Mouse (Mus musculus) central nervous system, embryonic 18 days (tissue): Measurements from ENCODE around the gene Olfr281. TPM values are rescaled to one million over a fixed set of nuclear protein-coding genes. Genes with fewer than 3 reads are reported as not detected.

Experiments used
- polyA plus RNA-seq: library from polyadenylated mRNA; depleted of rRNA; stranded (reverse); fragments of >200 nt; gene quantifications from 2 replicates; pipeline ENCODE4 v1.2.3, GENCODE M21; 2012; rRNA removed

The Olfr281 gene
- polyA plus RNA-seq: not detected in 2 replicates

DNA sequence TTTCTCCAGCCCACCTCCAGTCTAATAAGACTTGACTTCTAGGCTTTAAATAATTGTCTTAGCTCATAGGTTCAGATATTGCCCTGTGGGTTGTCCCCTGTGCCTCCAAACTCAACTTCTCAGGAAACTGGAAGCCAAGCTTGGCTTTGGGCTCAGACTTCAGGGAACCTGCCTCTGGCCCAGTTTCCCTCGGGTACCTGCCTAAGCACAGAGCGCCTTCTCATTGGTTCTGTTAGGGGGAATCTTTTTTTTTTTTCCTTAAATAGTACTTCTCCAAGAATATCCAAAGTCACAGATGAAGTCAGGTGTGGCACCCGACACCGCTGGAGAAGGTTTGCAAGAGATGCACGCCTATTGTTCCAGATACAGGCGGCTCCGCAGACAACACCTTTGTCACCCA, at the start of gene Olfr281:
Gene Olfr281 (plus strand): TSS at position 301 of the 400 bp plus-strand sequence.

DNA sequence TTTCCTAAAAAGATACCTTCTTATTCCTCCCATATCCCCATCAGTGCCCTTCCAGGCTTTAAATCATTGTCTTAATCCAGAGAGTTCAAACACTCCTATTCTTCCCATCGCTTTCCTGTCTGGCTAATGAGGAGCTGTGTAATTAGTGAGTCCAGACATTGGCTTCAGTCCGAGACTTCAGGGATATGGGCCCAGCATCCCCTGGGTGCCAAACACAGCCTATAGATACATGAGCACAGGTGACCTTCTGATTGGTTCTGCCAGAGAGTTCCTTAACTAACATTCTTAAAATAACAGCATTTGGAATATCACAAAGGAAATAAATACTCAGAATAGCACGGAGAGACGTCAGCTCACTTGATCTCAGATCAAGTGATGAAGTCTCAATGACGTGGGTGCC, 21.5 kb upstream of the Olfr281 start, which contains the start of gene Olfr282:
Gene Olfr282 (plus strand): TSS at position 301 of the 400 bp plus-strand sequence.

DNA sequence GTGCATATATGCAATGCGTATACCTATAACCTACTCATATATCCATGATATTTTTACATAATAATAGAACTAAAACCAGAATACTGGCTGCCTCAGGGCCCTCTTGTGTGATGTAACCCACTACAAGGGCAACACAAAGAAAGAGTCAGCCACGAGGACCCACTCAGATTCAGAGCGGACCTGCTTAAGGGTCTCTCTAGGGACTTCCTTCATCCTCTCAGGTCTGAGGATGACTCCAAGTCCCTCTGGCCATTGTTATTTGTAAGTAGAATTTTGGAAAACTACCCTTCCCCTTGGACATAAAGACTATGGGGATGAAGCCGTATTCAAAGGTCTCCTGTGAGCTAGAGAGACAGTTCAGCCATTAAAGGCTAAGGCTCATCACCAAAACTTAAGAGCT, 17.2 kb downstream of the Olfr281 start, which contains the start of gene OR5BS1P:
Gene OR5BS1P (plus strand): TSS at position 301 of the 400 bp plus-strand sequence.

DNA sequence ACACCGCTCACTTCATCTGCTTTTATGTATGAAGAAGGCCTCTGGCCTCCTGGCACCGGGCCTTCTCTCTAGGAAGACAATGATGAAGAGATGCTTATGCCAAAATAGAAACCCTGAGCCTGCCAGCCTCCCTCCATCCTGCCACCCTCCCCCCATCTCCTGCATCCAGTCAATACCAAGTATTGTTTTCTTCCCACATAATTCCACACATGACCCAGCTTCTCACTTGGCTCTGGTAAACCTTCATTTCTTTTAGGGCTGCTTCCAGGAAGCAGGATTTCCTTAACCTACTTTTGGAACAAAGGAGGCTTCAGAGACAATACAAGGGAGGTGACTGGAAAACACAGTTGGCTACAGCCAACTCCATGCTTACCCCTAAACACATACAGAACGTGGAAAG, 30.3 kb downstream of the Olfr281 start, which contains the start of gene Lalba:
Gene Lalba (minus strand): TSS at position 21 of the 400 bp plus-strand sequence.

DNA sequence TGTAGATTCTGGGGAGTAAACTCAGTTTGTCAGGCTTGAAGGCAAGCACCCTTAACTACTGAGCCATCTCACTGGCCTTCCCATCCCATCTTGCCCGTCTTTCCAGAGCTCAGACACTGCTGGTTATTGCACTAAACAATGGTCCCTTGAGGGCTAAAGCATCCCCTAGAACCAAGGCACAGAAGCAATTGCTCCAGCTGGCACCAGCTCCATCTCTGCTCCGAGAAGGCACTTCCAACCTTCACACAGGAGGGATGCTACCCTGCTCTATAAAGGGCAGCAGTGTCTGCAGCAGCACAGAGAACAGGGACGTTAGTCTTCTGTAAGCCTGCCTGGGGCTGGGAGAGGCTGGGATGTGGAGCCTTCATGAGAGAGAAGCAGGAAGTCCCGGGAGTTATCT, 39.7 kb downstream of the Olfr281 start, which contains the start of gene Olfr279:
Gene Olfr279 (plus strand): TSS at position 301 of the 400 bp plus-strand sequence.

Other genes with a start within 250 kb of the Olfr281 start
- 0.06 and 0.07 TPM in 2 replicates for gene Gm44579, start 231.6 kb upstream of the Olfr281 start, polyA plus RNA-seq
- 0.31 and 0.32 TPM in 2 replicates for gene Olfr287, start 231.5 kb upstream of the Olfr281 start, polyA plus RNA-seq
- not detected in 2 replicates for gene Olfr286, start 218.1 kb upstream of the Olfr281 start, polyA plus RNA-seq
- gene H1fnt, start 195.3 kb upstream of the Olfr281 start, polyA plus RNA-seq: not detected in 2 replicates
- gene Zfp641, start 156.4 kb upstream of the Olfr281 start, polyA plus RNA-seq: 13.7 and 14.5 TPM in 2 replicates
- not detected in 2 replicates for gene Olfr285, start 135.2 kb upstream of the Olfr281 start, polyA plus RNA-seq
- gene Olfr284, start 111.6 kb upstream of the Olfr281 start, polyA plus RNA-seq: not detected in 2 replicates
- not detected in 2 replicates for gene Olfr283, start 71.6 kb upstream of the Olfr281 start, polyA plus RNA-seq
- gene Olfr282, start 21.4 kb upstream of the Olfr281 start, polyA plus RNA-seq: not detected in 2 replicates
- gene OR5BS1P, start 17.3 kb downstream of the Olfr281 start, polyA plus RNA-seq: not detected in 2 replicates
- 0.09 TPM in 1 of 2 replicates, not detected in the other for gene Lalba, start 30.1 kb downstream of the Olfr281 start, polyA plus RNA-seq
- gene Olfr279, start 39.8 kb downstream of the Olfr281 start, polyA plus RNA-seq: not detected in 2 replicates
- gene Kansl2, start 81.7 kb downstream of the Olfr281 start, polyA plus RNA-seq: 90.0 and 92.4 TPM in 2 replicates
- 22.2 and 25.8 TPM in 2 replicates for gene Ccnt1, start 118.3 kb downstream of the Olfr281 start, polyA plus RNA-seq
- gene 4930415O20Rik, start 118.4 kb downstream of the Olfr281 start, polyA plus RNA-seq: 0.24 TPM in 1 of 2 replicates, not detected in the other
- 42.5 and 49.1 TPM in 2 replicates for gene Adcy6, start 157.5 kb downstream of the Olfr281 start, polyA plus RNA-seq
- 278 and 313 TPM in 2 replicates for gene Cacnb3, start 178.3 kb downstream of the Olfr281 start, polyA plus RNA-seq
- 41.2 and 44.4 TPM in 2 replicates for gene Ddx23, start 210.3 kb downstream of the Olfr281 start, polyA plus RNA-seq
- gene Rnd1, start 224.9 kb downstream of the Olfr281 start, polyA plus RNA-seq: 38.9 and 41.2 TPM in 2 replicates